Mouse (Mus musculus): ENCODE measurements around the gene Prnp. TPM values are rescaled to one million over a fixed set of nuclear protein-coding genes. Genes with fewer than 3 reads are reported as not detected.
A peak's percentile ranks its signal among the peaks of the same experiment; 100 is the strongest.

Gene Prnp
- polyA plus RNA-seq, 1 experiment from 2014 or later = 33.1 TPM

DNA sequence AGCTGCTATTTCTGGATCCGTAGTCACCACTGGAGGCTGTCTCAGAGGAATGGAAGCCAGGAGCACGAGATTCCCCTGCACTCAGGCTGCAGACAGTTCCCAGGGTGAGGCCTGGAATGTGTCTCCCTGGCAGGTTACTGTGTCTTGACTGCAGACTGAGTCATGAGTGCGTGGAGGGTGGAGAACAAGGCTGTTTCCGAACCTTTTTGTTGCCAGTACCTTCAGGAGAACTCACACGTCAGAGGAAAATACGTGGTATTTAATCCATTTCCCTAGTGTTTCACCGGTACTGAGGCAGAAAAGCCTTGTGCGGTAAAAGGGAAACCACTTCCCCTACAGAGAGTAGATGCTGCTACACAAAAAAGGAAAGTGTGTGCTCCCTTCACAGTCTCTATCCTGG, 6.9 kb upstream of the Prnp start:
- H3K9me3 ChIP-seq (ENCODE audit: control insufficient read depth, low read length) = no peaks in the 10 kb centered on the region
- no peak for DNase-seq (ENCODE audit: low spot score)
- WGBS = 63% methylated on average over 8 of the region's 8 CpGs
- H3K27me3 ChIP-seq (ENCODE audit: control insufficient read depth, insufficient read depth, low read length) = no peaks in the 10 kb centered on the region
- no peak for ATAC-seq (ENCODE audit: insufficient read depth, low FRiP score, low TSS enrichment)
- H3K4me1 ChIP-seq (ENCODE audit: control insufficient read depth, insufficient read depth, low read length) = no peaks in the 10 kb centered on the region
- no peak overlapping the region for H3K9ac ChIP-seq (ENCODE audit: low read length)
- H3K27ac ChIP-seq (ENCODE audit: low read depth, low read length) = no peak overlapping the region
- no peak overlapping the region for H3K4me2 ChIP-seq (ENCODE audit: low read depth)
- H3K4me3 ChIP-seq (ENCODE audit: low read depth, low read length) = no peak overlapping the region
- H3K36me3 ChIP-seq (ENCODE audit: control insufficient read depth, insufficient read depth, low read length) = no peaks in the 10 kb centered on the region

GRCm38 (mm10) chr2:131905025-131905424, 4.7 kb upstream of the Prnp start:
- no peak overlapping the region for H3K4me3 ChIP-seq (ENCODE audit: low read depth, low read length)
- H3K4me2 ChIP-seq (ENCODE audit: low read depth) = no peak overlapping the region
- H3K27me3 ChIP-seq (ENCODE audit: control insufficient read depth, insufficient read depth, low read length) = no peaks in the 10 kb centered on the region
- H3K9me3 ChIP-seq (ENCODE audit: control insufficient read depth, low read length) = no peaks in the 10 kb centered on the region
- H3K36me3 ChIP-seq (ENCODE audit: control insufficient read depth, insufficient read depth, low read length) = no peaks in the 10 kb centered on the region
- H3K27ac ChIP-seq (ENCODE audit: low read depth, low read length) = no peak overlapping the region
- DNase-seq (ENCODE audit: low spot score) (no peak), ATAC-seq (ENCODE audit: insufficient read depth, low FRiP score, low TSS enrichment) (no peak)
- H3K4me1 ChIP-seq (ENCODE audit: control insufficient read depth, insufficient read depth, low read length) = no peaks in the 10 kb centered on the region
- no peak overlapping the region for H3K9ac ChIP-seq (ENCODE audit: low read length)
- WGBS = 72% methylated on average over 5 of the region's 5 CpGs

DNA sequence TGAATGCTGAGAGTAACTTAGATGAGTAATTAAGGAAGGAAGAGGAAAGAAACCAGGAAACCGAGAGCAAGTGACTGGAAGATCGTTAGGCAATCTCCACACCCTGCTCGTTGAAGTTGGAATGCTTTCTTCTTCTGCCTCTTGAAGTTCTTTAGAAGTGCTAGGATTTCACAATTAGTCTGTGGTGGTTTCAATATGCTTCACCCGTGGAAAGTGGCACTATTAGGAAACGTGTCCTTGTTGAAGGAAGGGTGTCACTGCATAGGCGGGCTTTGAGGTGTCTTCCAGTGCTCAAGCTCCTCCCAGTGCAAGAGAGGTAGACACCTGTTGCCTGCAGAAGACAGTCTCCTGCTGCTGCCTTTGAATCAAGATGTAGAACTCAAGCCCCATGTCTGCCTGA, 4.0 kb upstream of the Prnp start:
- Histone ChIP-seq H3K4me2 (ENCODE audit: low read depth) (no peak overlapping the region), H3K4me1 (ENCODE audit: control insufficient read depth, insufficient read depth, low read length) (no peaks in the 10 kb centered on the region), H3K4me3 (ENCODE audit: low read depth, low read length) (no peak overlapping the region), H3K9me3 (ENCODE audit: control insufficient read depth, low read length) (no peaks in the 10 kb centered on the region), H3K36me3 (ENCODE audit: control insufficient read depth, insufficient read depth, low read length) (no peaks in the 10 kb centered on the region), H3K27ac (ENCODE audit: low read depth, low read length) (no peak overlapping the region), H3K9ac (ENCODE audit: low read length) (no peak overlapping the region), H3K27me3 (ENCODE audit: control insufficient read depth, insufficient read depth, low read length) (no peaks in the 10 kb centered on the region)
- DNase-seq (ENCODE audit: low spot score) (no peak), ATAC-seq (ENCODE audit: insufficient read depth, low FRiP score, low TSS enrichment) (no peak)
- WGBS = 66% methylated on average over 6 of the region's 6 CpGs

DNA sequence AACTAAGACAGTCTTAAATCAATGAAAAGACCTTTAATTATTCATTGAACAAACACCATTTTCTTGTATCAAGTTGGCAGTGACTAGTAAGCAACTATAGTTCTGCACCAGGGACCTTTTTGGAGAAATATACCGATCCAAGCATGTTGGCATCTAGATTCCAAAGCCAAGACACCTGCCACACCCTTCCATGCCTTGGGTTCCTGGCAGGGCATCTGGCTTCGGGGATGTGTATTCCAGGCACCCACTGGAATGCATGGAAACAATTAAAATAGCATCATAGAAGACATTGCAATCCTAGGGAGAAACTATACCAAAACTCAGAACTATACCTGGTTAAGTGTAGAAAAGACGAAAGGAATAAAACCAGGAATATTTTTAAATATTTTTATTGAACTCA, 3.5 kb upstream of the Prnp start:
- no peak for ATAC-seq (ENCODE audit: insufficient read depth, low FRiP score, low TSS enrichment)
- Histone ChIP-seq H3K4me1 (ENCODE audit: control insufficient read depth, insufficient read depth, low read length) (no peaks in the 10 kb centered on the region), H3K27ac (ENCODE audit: low read depth, low read length) (no peak overlapping the region), H3K36me3 (ENCODE audit: control insufficient read depth, insufficient read depth, low read length) (no peaks in the 10 kb centered on the region), H3K9ac (ENCODE audit: low read length) (no peak overlapping the region), H3K27me3 (ENCODE audit: control insufficient read depth, insufficient read depth, low read length) (no peaks in the 10 kb centered on the region), H3K4me3 (ENCODE audit: low read depth, low read length) (no peak overlapping the region), H3K4me2 (ENCODE audit: low read depth) (no peak overlapping the region), H3K9me3 (ENCODE audit: control insufficient read depth, low read length) (no peaks in the 10 kb centered on the region)
- no peak for DNase-seq (ENCODE audit: low spot score)
- WGBS = 85% methylated on average over 3 of the region's 3 CpGs

DNA sequence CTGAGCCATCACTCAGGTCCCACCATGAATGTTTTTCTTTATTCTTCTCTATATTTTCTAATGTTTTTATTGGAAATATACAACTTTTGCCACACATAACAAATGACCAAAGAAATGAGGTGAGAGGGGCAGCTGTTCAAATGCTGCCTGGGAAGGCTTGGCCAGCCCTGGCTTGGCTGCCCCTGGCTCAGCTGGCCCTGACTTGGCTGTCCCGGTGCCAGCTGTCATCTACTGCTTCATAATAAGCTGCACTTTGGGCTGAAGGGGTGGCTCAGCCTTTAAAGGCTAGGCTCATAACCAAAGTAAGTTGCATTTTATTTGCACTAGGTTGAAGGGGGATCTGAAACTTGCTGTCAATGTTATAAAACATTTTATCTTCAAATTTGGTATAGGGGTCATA, 2.9 kb upstream of the Prnp start:
- H3K9me3 ChIP-seq (ENCODE audit: control insufficient read depth, low read length) = no peaks in the 10 kb centered on the region
- no peak overlapping the region for H3K4me2 ChIP-seq (ENCODE audit: low read depth)
- H3K36me3 ChIP-seq (ENCODE audit: control insufficient read depth, insufficient read depth, low read length) = no peaks in the 10 kb centered on the region
- no peak overlapping the region for H3K4me3 ChIP-seq (ENCODE audit: low read depth, low read length)
- ATAC-seq (ENCODE audit: insufficient read depth, low FRiP score, low TSS enrichment) (no peak), DNase-seq (ENCODE audit: low spot score) (no peak)
- no peak overlapping the region for H3K9ac ChIP-seq (ENCODE audit: low read length)
- H3K4me1 ChIP-seq (ENCODE audit: control insufficient read depth, insufficient read depth, low read length) = no peaks in the 10 kb centered on the region
- 61% methylated on average over 1 of the region's 1 CpGs for WGBS
- no peak overlapping the region for H3K27ac ChIP-seq (ENCODE audit: low read depth, low read length)
- no peaks in the 10 kb centered on the region for H3K27me3 ChIP-seq (ENCODE audit: control insufficient read depth, insufficient read depth, low read length)

DNA sequence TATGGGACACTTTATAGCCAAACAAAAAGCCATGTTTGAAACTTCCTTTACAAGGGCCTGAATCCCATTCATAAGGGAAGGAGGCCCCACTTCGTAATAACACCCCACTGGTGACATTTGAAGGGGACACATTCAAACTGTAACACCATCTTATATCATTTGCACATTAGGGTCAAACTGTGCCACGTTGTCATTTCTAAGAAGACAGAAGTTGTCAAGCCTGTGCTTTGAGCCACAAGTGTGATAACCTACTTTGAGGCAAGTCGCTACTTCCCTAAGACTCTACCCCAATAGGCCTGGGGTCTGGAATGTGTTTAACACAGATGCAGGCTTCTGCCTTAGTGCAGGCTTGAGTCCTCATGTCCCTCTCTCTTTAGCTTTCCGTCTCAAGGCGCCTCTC, 2.4 kb upstream of the Prnp start:
- Histone ChIP-seq H3K4me1 (ENCODE audit: control insufficient read depth, insufficient read depth, low read length) (no peaks in the 10 kb centered on the region), H3K9me3 (ENCODE audit: control insufficient read depth, low read length) (no peaks in the 10 kb centered on the region), H3K27me3 (ENCODE audit: control insufficient read depth, insufficient read depth, low read length) (no peaks in the 10 kb centered on the region), H3K9ac (ENCODE audit: low read length) (no peak overlapping the region), H3K4me3 (ENCODE audit: low read depth, low read length) (no peak overlapping the region), H3K27ac (ENCODE audit: low read depth, low read length) (no peak overlapping the region), H3K4me2 (ENCODE audit: low read depth) (no peak overlapping the region), H3K36me3 (ENCODE audit: control insufficient read depth, insufficient read depth, low read length) (no peaks in the 10 kb centered on the region)
- 83% methylated on average over 5 of the region's 5 CpGs for WGBS
- ATAC-seq (ENCODE audit: insufficient read depth, low FRiP score, low TSS enrichment) = no peak
- DNase-seq (ENCODE audit: low spot score) = no peak

- ATAC-seq (ENCODE audit: insufficient read depth, low FRiP score, low TSS enrichment) = no peak
- 81% methylated on average over 7 of the region's 7 CpGs for WGBS
Measured at GRCm38 (mm10) chr2:131908351-131908861, 1.3 kb upstream of the Prnp start.

GRCm38 (mm10) chr2:131908906-131909305, 822 bp upstream of the Prnp start:
- H3K27ac ChIP-seq (ENCODE audit: low read depth, low read length) = no peak overlapping the region
- no peak overlapping the region for H3K4me3 ChIP-seq (ENCODE audit: low read depth, low read length)
- no peak overlapping the region for H3K9ac ChIP-seq (ENCODE audit: low read length)
- 77% methylated on average over 1 of the region's 1 CpGs for WGBS
- H3K36me3 ChIP-seq (ENCODE audit: control insufficient read depth, insufficient read depth, low read length) = no peaks in the 10 kb centered on the region
- ATAC-seq (ENCODE audit: insufficient read depth, low FRiP score, low TSS enrichment) = no peak; the same call in 1 of the 2 replicates
- H3K27me3 ChIP-seq (ENCODE audit: control insufficient read depth, insufficient read depth, low read length) = no peaks in the 10 kb centered on the region
- H3K4me1 ChIP-seq (ENCODE audit: control insufficient read depth, insufficient read depth, low read length) = no peaks in the 10 kb centered on the region
- H3K4me2 ChIP-seq (ENCODE audit: low read depth) = no peak overlapping the region
- no peaks in the 10 kb centered on the region for H3K9me3 ChIP-seq (ENCODE audit: control insufficient read depth, low read length)
- no peak for DNase-seq (ENCODE audit: low spot score)

More at GRCm38 (mm10) chr2:131908351-131908861, 1.3 kb upstream of the Prnp start:
- DNase-seq (ENCODE audit: low spot score) = no peak
- no peak overlapping the region for H3K4me3 ChIP-seq (ENCODE audit: low read depth, low read length)
- no peak overlapping the region for H3K9ac ChIP-seq (ENCODE audit: low read length)
- H3K4me1 ChIP-seq (ENCODE audit: control insufficient read depth, insufficient read depth, low read length) = no peaks in the 10 kb centered on the region
- no peaks in the 10 kb centered on the region for H3K36me3 ChIP-seq (ENCODE audit: control insufficient read depth, insufficient read depth, low read length)
- H3K27ac ChIP-seq (ENCODE audit: low read depth, low read length) = 0 out of 2 replicates have a peak overlapping the region, but pooled peaks have one; percentile 44
- H3K4me2 ChIP-seq (ENCODE audit: low read depth) = no peak overlapping the region
- H3K9me3 ChIP-seq (ENCODE audit: control insufficient read depth, low read length) = no peaks in the 10 kb centered on the region
- no peaks in the 10 kb centered on the region for H3K27me3 ChIP-seq (ENCODE audit: control insufficient read depth, insufficient read depth, low read length)

- no peak for ATAC-seq (ENCODE audit: insufficient read depth, low FRiP score, low TSS enrichment)
- H3K9me3 ChIP-seq (ENCODE audit: control insufficient read depth, low read length) = no peaks in the 10 kb centered on the region
- no peak overlapping the region for H3K9ac ChIP-seq (ENCODE audit: low read length)
- no peaks in the 10 kb centered on the region for H3K4me1 ChIP-seq (ENCODE audit: control insufficient read depth, insufficient read depth, low read length)
- H3K4me3 ChIP-seq (ENCODE audit: low read depth, low read length) = peak overlapping the region; percentile 72
- DNase-seq (ENCODE audit: low spot score) = no peak
- no peak overlapping the region; the same call in 1 of the 2 replicates for H3K27ac ChIP-seq (ENCODE audit: low read depth, low read length)
- H3K4me2 ChIP-seq (ENCODE audit: low read depth) = peak overlapping the region; percentile 76
- no peaks in the 10 kb centered on the region for H3K36me3 ChIP-seq (ENCODE audit: control insufficient read depth, insufficient read depth, low read length)
- no peaks in the 10 kb centered on the region for H3K27me3 ChIP-seq (ENCODE audit: control insufficient read depth, insufficient read depth, low read length)
- WGBS = 28% methylated on average over 2 of the region's 2 CpGs
Measured at GRCm38 (mm10) chr2:131910847-131911246, 1.1 kb downstream of the Prnp start.
